Mouse (Mus musculus) MEL (cell line): ENCODE data around the gene Amt. TPM values are rescaled to one million over a fixed set of nuclear protein-coding genes. Genes with fewer than 3 reads are reported as not detected.
A peak's percentile ranks its signal among the peaks of the same experiment; 100 is the strongest.

Experiments used
- DNase-seq: peaks from one replicate; pipeline ENCODE4 v3.0.0; 2011; ENCODE audit warnings: low read depth, low spot score
- H3K27ac ChIP-seq: 2 replicates; pipeline ENCODE4 v1.5.1; 2012; ENCODE audit warnings: low read depth, mild to moderate bottlenecking, control low read depth, low read length, moderate library complexity; ENCODE audit not compliant: control insufficient read depth
- H3K27me3 ChIP-seq, 2 experiments: fragments of 150-350 bp in 1 of 2; sonication (generic) in 1 of 2; 2 replicates each; pipeline ENCODE4 v1.6.1; 2012; ENCODE audit warnings: low read length in 2 of 2, mild to moderate bottlenecking in 2 of 2, improper control_type of control experiment in 1 of 2, moderate library complexity in 1 of 2; ENCODE audit not compliant: insufficient read depth in 2 of 2, control insufficient read depth in 1 of 2
- H3K36me3 ChIP-seq, 2 experiments: 2 replicates each; pipeline ENCODE4 v1.6.1; 2012 to 2014; ENCODE audit warnings: low read length in 2 of 2, improper control_type of control experiment in 1 of 2, inconsistent platforms in 1 of 2, mild to moderate bottlenecking in 1 of 2; ENCODE audit not compliant: insufficient read depth in 2 of 2, control insufficient read depth in 1 of 2
- H3K4me1 ChIP-seq, 2 experiments: fragments of 150-350 bp in 1 of 2; sonication (generic) in 1 of 2; 2 replicates each; pipeline ENCODE4 v1.6.1; 2012; ENCODE audit warnings: low read length in 2 of 2, improper control_type of control experiment in 1 of 2, mild to moderate bottlenecking in 1 of 2; ENCODE audit not compliant: insufficient read depth in 2 of 2, control insufficient read depth in 1 of 2
- H3K4me3 ChIP-seq, 2 experiments: fragments of 150-350 bp in 1 of 2; sonication (generic) in 1 of 2; 2 replicates each; pipeline ENCODE4 v1.5.1; 2012; ENCODE audit warnings: low read depth in 2 of 2, low read length in 2 of 2, mild to moderate bottlenecking in 2 of 2, moderate library complexity in 2 of 2, control low read depth in 1 of 2, improper control_type of control experiment in 1 of 2; ENCODE audit not compliant: control insufficient read depth in 1 of 2, insufficient read depth in 1 of 2
- H3K79me2 ChIP-seq: 2 replicates; pipeline ENCODE4 v1.6.1; 2012; ENCODE audit warnings: mild to moderate bottlenecking, low read length, moderate library complexity; ENCODE audit not compliant: control insufficient read depth, poor library complexity, insufficient read depth
- H3K9ac ChIP-seq: 2 replicates; pipeline ENCODE4 v1.6.1; 2012; ENCODE audit warnings: low read depth, mild to moderate bottlenecking, control low read depth, low read length, moderate library complexity; ENCODE audit not compliant: control insufficient read depth, poor library complexity, severe bottlenecking
- H3K9me3 ChIP-seq: fragments of 150-350 bp; sonication (generic); replicated peaks from 2 replicates; pipeline ENCODE4 v1.6.1; 2012; ENCODE audit warnings: mild to moderate bottlenecking, low read length, improper control_type of control experiment, moderate library complexity; ENCODE audit not compliant: insufficient read depth
- CHD1 ChIP-seq: IDR thresholded peaks from 2 replicates; pipeline ENCODE4 v1.6.1; 2012; ENCODE audit warnings: low read depth, mild to moderate bottlenecking, inconsistent platforms, low read length, improper control_type of control experiment
- CHD2 ChIP-seq: IDR thresholded peaks from 2 replicates; pipeline ENCODE4 v1.6.1; 2011; ENCODE audit warnings: low read length, improper control_type of control experiment
- E2F4 ChIP-seq: IDR thresholded peaks from 2 replicates; pipeline ENCODE4 v1.6.1; 2011; ENCODE audit warnings: low read depth, low read length, improper control_type of control experiment, borderline replicate concordance
- ELF1 ChIP-seq: IDR thresholded peaks from 2 replicates; pipeline ENCODE4 v1.6.1; 2014; ENCODE audit warnings: low read depth, mild to moderate bottlenecking, inconsistent platforms, low read length, improper control_type of control experiment, moderate library complexity
- ETS1 ChIP-seq: IDR thresholded peaks from 2 replicates; pipeline ENCODE4 v1.6.1; 2012; ENCODE audit warnings: low read depth, mild to moderate bottlenecking, inconsistent platforms, low read length, improper control_type of control experiment, moderate library complexity
- GATA1 ChIP-seq: IDR thresholded peaks from 2 replicates; pipeline ENCODE4 v1.6.1; 2011; ENCODE audit warnings: low read depth, low read length, improper control_type of control experiment
- MAX ChIP-seq: IDR thresholded peaks from 2 replicates; pipeline ENCODE4 v1.6.1; 2011; ENCODE audit warnings: low read length, improper control_type of control experiment
- MXI1 ChIP-seq: IDR thresholded peaks from 2 replicates; pipeline ENCODE4 v1.6.1; 2011; ENCODE audit warnings: mild to moderate bottlenecking, low read depth, low read length, improper control_type of control experiment
- NELFE ChIP-seq: IDR thresholded peaks from 2 replicates; pipeline ENCODE4 v1.6.1; 2011; ENCODE audit warnings: low read depth, low read length, improper control_type of control experiment
- NRF1 ChIP-seq: IDR thresholded peaks from 2 replicates; pipeline ENCODE4 v1.6.1; 2014; ENCODE audit warnings: low read depth, mild to moderate bottlenecking, inconsistent platforms, low read length, improper control_type of control experiment, moderate library complexity; ENCODE audit not compliant: poor library complexity, insufficient read depth, severe bottlenecking
- RAD21 ChIP-seq: IDR thresholded peaks from 2 replicates; pipeline ENCODE4 v1.6.1; 2011; ENCODE audit warnings: mild to moderate bottlenecking, low read depth, low read length, improper control_type of control experiment
- TAL1 ChIP-seq: IDR thresholded peaks from 2 replicates; pipeline ENCODE4 v1.6.1; 2012; ENCODE audit warnings: mild to moderate bottlenecking, inconsistent platforms, low read length, moderate library complexity, mixed read lengths
- TCF12 ChIP-seq: IDR thresholded peaks from 2 replicates; pipeline ENCODE4 v1.6.1; 2014; ENCODE audit warnings: low read depth, mild to moderate bottlenecking, inconsistent platforms, low read length, improper control_type of control experiment, moderate library complexity
- ZC3H11A ChIP-seq: IDR thresholded peaks from 2 replicates; pipeline ENCODE4 v1.6.1; 2012; ENCODE audit warnings: low read depth, mild to moderate bottlenecking, inconsistent platforms, low read length, improper control_type of control experiment
- ZKSCAN1 ChIP-seq: IDR thresholded peaks from 2 replicates; pipeline ENCODE4 v1.6.1; 2012; ENCODE audit warnings: low read depth, mild to moderate bottlenecking, inconsistent platforms, low read length, improper control_type of control experiment, moderate library complexity
- ZMIZ1 ChIP-seq: IDR thresholded peaks from 2 replicates; pipeline ENCODE4 v1.6.1; 2012; ENCODE audit warnings: low read depth, mild to moderate bottlenecking, inconsistent platforms, low read length, improper control_type of control experiment, moderate library complexity
- polyA plus RNA-seq, 2 experiments: library from polyadenylated mRNA; stranded (reverse) in 1 of 2; unstranded in 1 of 2; fragments of >175 nt in 1 of 2; fragments of >200 nt in 1 of 2; gene quantifications; 2 replicates each; pipeline versions ENCODE4 v1.2.1 to v1.2.4; 2012; ENCODE audit warnings: low replicate concordance in 2 of 2, low read depth in 1 of 2; ENCODE audit not compliant: insufficient read length in 2 of 2, insufficient read depth in 1 of 2, missing spikeins in 1 of 2
- total RNA-seq: library from RNA; depleted of rRNA; stranded (reverse); fragments of 300-350 nt; gene quantifications from 2 replicates; pipeline ENCODE4 v1.2.3, GENCODE M21; 2012

Amt gene
- total and polyA plus RNA-seq, 3 experiments: 0.15 to 0.58 TPM; not detected in 1

DNA sequence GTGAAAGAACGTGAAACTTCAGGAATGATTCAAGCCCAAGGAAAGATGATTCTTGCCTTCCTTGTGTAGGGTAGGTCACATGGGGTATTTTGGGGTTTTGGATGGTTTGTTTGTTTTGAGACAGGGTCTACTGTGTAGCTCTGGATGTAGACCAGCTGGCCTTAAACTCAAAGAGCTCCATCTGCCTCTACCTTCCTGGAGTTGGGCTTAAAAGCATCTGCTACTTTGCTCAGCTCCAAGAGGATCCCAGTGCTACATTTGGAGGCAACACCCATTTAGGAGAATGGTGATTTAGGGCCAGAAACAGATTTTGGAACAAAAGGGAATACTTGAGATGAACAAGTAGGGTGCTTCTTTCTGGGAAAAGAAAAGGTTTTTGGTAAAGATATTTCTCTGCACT is 28.1 kb downstream of the Amt start:
- H3K9me3 ChIP-seq: no peaks in the 10 kb centered on the region
- H3K4me1 ChIP-seq: no peaks in the 10 kb centered on the region; a peak in 1 of 4 replicates
- peaks cover 5 to 36% of the 10 kb centered on the region in 2 experiments for H3K36me3 ChIP-seq
- peaks cover 46% of the 10 kb centered on the region for H3K79me2 ChIP-seq
- H3K27ac ChIP-seq: no peak overlapping the region
- no peak for DNase-seq
- H3K4me3 ChIP-seq: no peak overlapping the region
- TF ChIP-seq RAD21 (no peak), ZMIZ1 (no peak), E2F4 (no peak), NELFE (no peak), ETS1 (no peak), ZKSCAN1 (no peak), CHD2 (no peak), ELF1 (no peak), MAX (no peak), TAL1 (no peak), ZC3H11A (no peak), GATA1 (no peak), CHD1 (no peak), NRF1 (no peak)
- H3K9ac ChIP-seq: no peak overlapping the region
- H3K27me3 ChIP-seq: no peaks in the 10 kb centered on the region

DNA sequence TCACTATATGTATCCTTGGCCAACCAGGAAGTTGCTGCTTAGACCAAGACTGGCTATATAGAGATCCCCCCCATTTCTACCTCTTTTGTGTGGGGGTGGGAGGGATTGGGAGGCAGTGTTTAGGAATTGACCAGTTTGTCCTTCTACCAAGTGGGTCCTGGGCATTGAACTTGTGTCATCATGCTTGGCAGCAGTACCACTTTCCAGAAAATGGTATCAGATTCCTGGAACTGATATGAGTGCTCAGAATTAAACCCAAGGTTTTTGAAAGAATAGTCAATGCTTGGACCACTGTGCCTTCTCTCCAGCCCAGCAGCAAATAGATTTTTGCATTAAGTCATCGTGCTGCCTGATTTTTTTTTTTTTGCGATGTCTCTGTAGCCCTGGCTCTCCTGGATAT is 29.2 kb downstream of the Amt start:
- no peak overlapping the region for H3K27ac ChIP-seq
- H3K4me1 ChIP-seq: no peaks in the 10 kb centered on the region; a peak in 1 of 4 replicates
- no peaks in the 10 kb centered on the region for H3K9me3 ChIP-seq
- no peak for DNase-seq
- no peaks in the 10 kb centered on the region for H3K27me3 ChIP-seq
- peaks cover 38% of the 10 kb centered on the region for H3K79me2 ChIP-seq
- TF ChIP-seq GATA1 (0 out of 2 replicates have a peak, but pooled peaks have one; percentile 27), MXI1 (no peak), RAD21 (no peak), TCF12 (no peak)
- TF ChIP-seq, all 39 proteins: peak for 1
- Histone ChIP-seq H3K9ac (no peak overlapping the region), H3K4me3 (no peak overlapping the region), H3K36me3 (peaks cover 5 to 33% of the 10 kb centered on the region in 2 experiments)
